Mouse (Mus musculus) adrenal gland, adult (tissue): ENCODE data around the gene Pla1a.

ENCODE experiments used
- DNase-seq, 2 experiments: peaks; one replicate each; pipeline ENCODE4 v3.0.0; 2022 to 2023; ENCODE audit warnings: low spot score in 1 of 2; ENCODE audit not compliant: inconsistent age in 2 of 2

Pla1a gene

DNA sequence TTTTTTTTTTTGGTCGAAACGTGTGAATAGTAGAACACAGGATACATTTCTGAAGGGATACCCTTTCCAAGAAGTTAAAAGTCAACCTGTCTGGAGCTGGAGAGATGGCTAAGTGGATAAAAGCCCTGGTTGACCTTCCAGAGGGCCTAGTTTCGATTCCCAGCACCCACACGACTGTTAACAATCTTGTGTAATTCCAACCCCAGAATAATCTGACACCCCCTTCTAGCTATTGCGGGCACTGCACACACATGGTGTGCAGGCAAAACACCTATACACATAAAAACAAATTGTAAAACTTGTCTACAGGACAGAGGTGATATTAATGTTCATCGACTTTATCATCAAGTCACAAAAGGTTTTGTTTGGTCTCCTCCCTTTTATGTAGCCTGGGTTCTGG lies 85.4 kb downstream of the Pla1a start:
- peak in 1 of 2 experiments; percentile 60 for DNase-seq

DNA sequence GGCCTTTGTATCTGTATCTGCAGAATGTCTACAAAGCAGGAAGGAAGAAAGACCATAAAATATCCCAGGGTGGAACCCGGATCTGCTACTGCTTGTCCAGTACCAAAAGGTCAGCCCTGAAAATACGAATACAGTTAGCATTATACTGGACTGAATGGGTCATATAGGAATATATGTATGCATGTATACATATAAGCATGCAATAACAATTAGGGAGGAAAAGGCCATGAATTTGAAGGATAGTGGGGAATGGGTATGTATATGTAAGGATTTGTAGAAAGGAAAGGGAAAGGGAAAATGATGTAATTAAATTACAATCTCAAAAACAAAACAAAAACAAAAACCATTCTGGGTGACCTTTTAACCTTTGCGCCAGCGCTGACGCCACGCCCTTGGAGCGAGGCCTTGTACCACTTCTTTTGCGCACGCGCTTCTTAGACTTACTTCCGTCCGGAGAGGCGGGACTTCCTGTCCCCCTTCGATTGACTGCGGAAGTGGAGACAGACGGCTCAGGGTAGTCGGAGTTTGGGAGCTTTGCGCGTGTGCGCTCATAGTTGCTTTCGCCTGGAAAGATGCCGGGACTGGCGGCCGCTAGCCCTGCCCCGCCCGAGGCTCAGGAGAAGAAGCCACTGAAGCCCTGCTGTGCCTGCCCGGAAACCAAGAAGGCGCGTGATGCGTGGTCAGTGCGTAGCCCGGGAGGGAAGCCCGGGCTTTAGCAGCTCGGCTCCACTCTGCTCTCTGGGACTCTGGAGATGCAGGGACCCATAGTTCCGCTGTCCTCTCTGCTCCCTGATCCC lies 86.2 kb downstream of the Pla1a start, which contains the start of the genes Cox17 and Gm21987:
TSS of gene Cox17 (plus strand) at position 463 of the 797 bp plus-strand sequence.
TSS of gene Gm21987 (plus strand) at position 512 of the 797 bp plus-strand sequence.
- DNase-seq, result peak; percentile 94 to 98
